Mouse (Mus musculus): ENCODE results near the gene Emd.

The Emd gene

GRCm38 (mm10) chrX:74273422-74274322, 19.2 kb downstream of the Emd start:
- DNase-seq, result no peak

GRCm38 (mm10) chrX:74277916-74278315, 23.4 kb downstream of the Emd start:
- DNase-seq, result no peak

- DNase-seq, result no peak
Observed at GRCm38 (mm10) chrX:74281041-74281731, 26.7 kb downstream of the Emd start.

GRCm38 (mm10) chrX:74281732-74282394, 27.4 kb downstream of the Emd start, which contains the start of the genes Taz and Dnase1l1:
Taz (plus strand) TSS chrX:74281912.
Dnase1l1 (minus strand) TSS chrX:74282337.
- DNase-seq, result peak; percentile 95

- DNase-seq, result peak; percentile 88
Observed at GRCm38 (mm10) chrX:74282395-74283091, 28.1 kb downstream of the Emd start.

GRCm38 (mm10) chrX:74283092-74283437, 28.6 kb downstream of the Emd start:
- DNase-seq, result no peak

- DNase-seq, result no peak
Observed at GRCm38 (mm10) chrX:74293431-74293830, 38.9 kb downstream of the Emd start.

- DNase-seq, result peak; percentile 95
Observed at GRCm38 (mm10) chrX:74296538-74297448, 42.3 kb downstream of the Emd start, which contains the start of gene Atp6ap1. Atp6ap1 (plus strand) TSS chrX:74297097.

GRCm38 (mm10) chrX:74298348-74298747, 43.9 kb downstream of the Emd start:
- DNase-seq, result no peak

- no peak for DNase-seq
Observed at GRCm38 (mm10) chrX:74299721-74300120, 45.2 kb downstream of the Emd start.

GRCm38 (mm10) chrX:74304867-74305700, 50.6 kb downstream of the Emd start, which contains the start of gene Gdi1:
Gdi1 (plus strand) TSS chrX:74304998.
- DNase-seq, result peak; percentile 68

Data from kidney, adult 11 months (tissue).